Mouse (Mus musculus): ENCODE measurements around the gene Cyp2c40.
"Not testable (repeated sequence)": the region's sequence is repeated elsewhere in the genome, so short reads cannot be mapped to it uniquely, and the experiment has no call there.

The Cyp2c40 gene

GRCm38 (mm10) chr19:39812714-39813113 lies at the start of gene Cyp2c40:
Cyp2c40 (minus strand) TSS chr19:39812814.
- DNase-seq = not testable (repeated sequence)

- not testable (repeated sequence) for DNase-seq
Measured at GRCm38 (mm10) chr19:39820931-39821330, 8.3 kb upstream of the Cyp2c40 start.

- DNase-seq = not testable (repeated sequence)
Measured at GRCm38 (mm10) chr19:39816400-39816799, 3.8 kb upstream of the Cyp2c40 start.

GRCm38 (mm10) chr19:39815991-39816390 lies 3.4 kb upstream of the Cyp2c40 start:
- DNase-seq = not testable (repeated sequence)

- not testable (repeated sequence) for DNase-seq
Measured at GRCm38 (mm10) chr19:39785458-39785857, 27.2 kb downstream of the Cyp2c40 start.

- DNase-seq = no peak
Measured at GRCm38 (mm10) chr19:39745357-39745756, 67.3 kb downstream of the Cyp2c40 start.

- not testable (repeated sequence) for DNase-seq
Measured at GRCm38 (mm10) chr19:39744361-39744760, 68.3 kb downstream of the Cyp2c40 start.

- DNase-seq = no peak
Measured at GRCm38 (mm10) chr19:39740920-39741319, 71.7 kb downstream of the Cyp2c40 start, which contains the start of gene Cyp2c68. Cyp2c68 (minus strand) TSS chr19:39741054.
